Mouse (Mus musculus) ovary, postnatal 36 days (tissue): ENCODE measurements around the gene Tmem253.

ENCODE experiments used
- DNase-seq: peaks from one replicate; pipeline ENCODE4 v3.0.0; 2022; ENCODE audit warnings: low spot score, mixed read lengths

Tmem253 gene

GRCm38 (mm10) chr14:52008321-52009203 is 6.9 kb upstream of the Tmem253 start:
- DNase-seq: peak; percentile 89

GRCm38 (mm10) chr14:52009361-52009760 is 6.1 kb upstream of the Tmem253 start:
- DNase-seq: no peak

- DNase-seq: no peak
Observed at GRCm38 (mm10) chr14:52009841-52010240, 5.6 kb upstream of the Tmem253 start.

- DNase-seq: no peak
Observed at GRCm38 (mm10) chr14:52010446-52011111, 4.9 kb upstream of the Tmem253 start.

GRCm38 (mm10) chr14:52011683-52012082 is 3.8 kb upstream of the Tmem253 start:
- no peak for DNase-seq

GRCm38 (mm10) chr14:52012085-52012484 is 3.4 kb upstream of the Tmem253 start:
- DNase-seq: no peak

- DNase-seq: no peak
Observed at GRCm38 (mm10) chr14:52012553-52012952, 2.9 kb upstream of the Tmem253 start.

- no peak for DNase-seq
Observed at GRCm38 (mm10) chr14:52013021-52013610, 2.3 kb upstream of the Tmem253 start.

- DNase-seq: peak; percentile 48
Observed at GRCm38 (mm10) chr14:52013771-52014219, 1.7 kb upstream of the Tmem253 start.

GRCm38 (mm10) chr14:52014271-52014760 is 1.1 kb upstream of the Tmem253 start:
- no peak for DNase-seq

GRCm38 (mm10) chr14:52014761-52015311 is 622 bp upstream of the Tmem253 start:
- DNase-seq: peak; percentile 65

GRCm38 (mm10) chr14:52016625-52017405 is 1.4 kb downstream of the Tmem253 start:
- DNase-seq: no peak

- no peak for DNase-seq
Observed at GRCm38 (mm10) chr14:52017662-52018061, 2.2 kb downstream of the Tmem253 start.

- no peak for DNase-seq
Observed at GRCm38 (mm10) chr14:52018248-52019050, 3.0 kb downstream of the Tmem253 start.

- no peak for DNase-seq
Observed at GRCm38 (mm10) chr14:52019051-52019589, 3.7 kb downstream of the Tmem253 start.

GRCm38 (mm10) chr14:52019590-52020340 is 4.3 kb downstream of the Tmem253 start:
- peak; percentile 97 for DNase-seq

- DNase-seq: peak; percentile 73
Observed at GRCm38 (mm10) chr14:52020486-52021137, 5.2 kb downstream of the Tmem253 start, which contains the start of gene Zfp219. Gene Zfp219, minus strand, starts transcription at chr14:52020733.

- no peak for DNase-seq
Observed at GRCm38 (mm10) chr14:52021138-52021529, 5.7 kb downstream of the Tmem253 start.
